Mouse (Mus musculus) erythroblast, embryonic 14.5 days (primary cell): ENCODE results near the gene Ramac.

Source experiments
- GATA1 ChIP-seq: IDR thresholded peaks from 2 replicates; pipeline ENCODE4 v1.6.1; 2012; ENCODE audit warnings: low read length, inconsistent platforms, mixed read lengths
- TAL1 ChIP-seq: IDR thresholded peaks from 3 replicates; pipeline ENCODE4 v1.6.1; 2012; ENCODE audit warnings: low read length, inconsistent platforms, mixed read lengths

DNA sequence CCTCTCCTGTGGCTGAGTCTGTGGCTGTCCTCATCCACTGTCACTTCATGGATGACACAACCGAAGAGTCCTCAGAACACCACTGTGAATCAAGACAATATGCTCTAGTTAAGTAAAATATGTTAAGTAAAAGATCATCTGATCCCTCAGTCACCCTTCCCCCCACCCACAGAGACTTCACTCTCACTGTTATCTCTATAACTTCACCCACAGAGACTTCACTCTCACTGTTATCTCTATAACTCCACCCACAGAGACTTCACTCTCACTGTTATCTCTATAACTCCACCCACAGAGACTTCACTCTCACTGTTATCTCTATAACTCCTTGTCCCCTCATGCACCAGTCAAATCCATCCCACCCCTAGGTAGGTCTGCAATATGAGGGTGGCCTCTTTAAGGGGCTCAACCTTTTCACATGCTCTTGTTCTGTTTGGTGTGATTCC is 43.5 kb upstream of the Ramac start:
- peak; percentile 14; the same call in 1 of the 3 replicates for TF ChIP-seq TAL1
- TF ChIP-seq GATA1, result no peak; the same call in 1 of the 2 replicates
